Mouse (Mus musculus) spleen, adult 2 months (tissue): ENCODE measurements around the gene Casp9.

Source experiments
- CTCF ChIP-seq: fragments of 200-500 bp; IDR thresholded peaks from 2 replicates; pipeline ENCODE4 v1.5.1; 2011; ENCODE audit warnings: mild to moderate bottlenecking, inconsistent platforms; ENCODE audit not compliant: insufficient read depth, insufficient read length, insufficient replicate concordance; ENCODE audit errors: extremely low read depth
- POLR2A ChIP-seq: fragments of 200-500 bp; IDR thresholded peaks from 2 replicates; pipeline ENCODE4 v1.6.1; 2011; ENCODE audit warnings: low read depth, low read length, inconsistent platforms

DNA sequence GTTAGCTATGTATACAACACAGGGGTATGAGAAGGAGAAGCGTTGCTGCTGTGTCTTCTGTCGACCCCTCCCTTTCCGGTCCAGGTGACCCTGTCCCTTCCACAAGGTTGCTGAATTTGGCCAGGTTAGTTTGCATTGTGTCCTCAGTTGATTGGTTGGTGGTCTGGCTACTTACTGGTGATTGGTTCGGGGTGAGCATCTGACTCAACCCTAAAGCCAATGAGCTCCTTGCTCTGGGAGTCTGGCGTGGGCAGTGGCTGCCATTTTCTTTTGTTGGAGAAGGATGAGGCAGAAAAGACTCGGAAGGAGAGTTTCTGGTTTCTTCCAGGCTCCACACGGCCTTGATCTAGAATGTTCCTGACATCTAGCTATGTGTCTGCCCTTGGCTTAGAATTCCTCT is 25.9 kb downstream of the Casp9 start:
- TF ChIP-seq CTCF: no peak
- no peak for TF ChIP-seq POLR2A
